Mouse (Mus musculus): Measurements from ENCODE around the gene Tktl2.
A peak's percentile ranks its signal among the peaks of the same experiment; 100 is the strongest.

DNA sequence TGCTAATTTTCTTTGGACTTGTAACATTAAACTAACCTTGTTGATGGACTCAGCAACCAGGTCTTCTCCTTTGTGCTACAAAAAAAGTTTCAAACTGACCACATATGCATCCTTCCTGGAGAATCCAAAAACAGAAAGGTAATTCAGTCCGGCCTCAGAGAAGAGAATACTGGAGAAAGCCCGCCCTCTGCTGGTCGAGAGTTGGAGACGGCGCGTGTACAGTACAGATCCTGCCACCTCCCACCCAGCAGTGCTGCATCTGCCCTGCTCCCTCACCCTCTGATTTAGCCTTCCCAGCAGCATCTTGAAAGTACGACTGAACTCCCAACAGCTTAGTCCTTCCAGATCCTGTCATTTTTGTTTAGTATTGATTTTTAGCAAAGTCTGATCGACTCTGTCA, 15.8 kb upstream of the Tktl2 start:
- TF ChIP-seq POLR2A (IDR thresholded peaks at IDR 0.05; ENCODE audit: low read depth, low read length): no peak
- TF ChIP-seq CTCF (IDR thresholded peaks at IDR 0.05; ENCODE audit: borderline replicate concordance, insufficient read depth, low read length): peak; percentile 72; the same call in 1 of the 2 replicates
